Mouse (Mus musculus) lung, embryonic 16.5 days (tissue): ENCODE measurements around the gene Snx15. TPM values are rescaled to one million over a fixed set of nuclear protein-coding genes. Genes with fewer than 3 reads are reported as not detected.

ENCODE experiments used
- ATAC-seq: fragments of 200-750 bp; cut with Nextera tagmentation; 2 replicates; pipeline ENCODE4 v1.8.0; 2017; ENCODE audit warnings: low read depth, mild to moderate bottlenecking, moderate library complexity
- H3K27ac ChIP-seq: fragments of 300-500 bp; sonication (generic); 2 replicates; pipeline ENCODE4 v1.5.1; 2014; ENCODE audit warnings: mild to moderate bottlenecking, control low read depth, low read length
- H3K27me3 ChIP-seq: fragments of 300-500 bp; sonication (generic); 2 replicates; pipeline ENCODE4 v1.6.1; 2014; ENCODE audit warnings: low read depth, low read length, mixed read lengths; ENCODE audit not compliant: control insufficient read depth, insufficient read depth
- H3K36me3 ChIP-seq: fragments of 300-500 bp; sonication (generic); 2 replicates; pipeline ENCODE4 v1.6.1; 2014; ENCODE audit warnings: low read length; ENCODE audit not compliant: control insufficient read depth, insufficient read depth
- H3K4me1 ChIP-seq: fragments of 300-500 bp; sonication (generic); replicated peaks from 2 replicates; pipeline ENCODE4 v1.6.1; 2014; ENCODE audit warnings: low read length, mixed read lengths; ENCODE audit not compliant: control insufficient read depth, insufficient read depth
- H3K4me2 ChIP-seq: fragments of 300-500 bp; sonication (generic); 2 replicates; pipeline ENCODE4 v1.6.1; 2014; ENCODE audit warnings: low read depth, low read length, control low read depth
- H3K4me3 ChIP-seq: fragments of 300-500 bp; sonication (generic); 2 replicates; pipeline ENCODE4 v1.5.1; 2014; ENCODE audit warnings: mild to moderate bottlenecking, low read length, control low read depth
- H3K9ac ChIP-seq: fragments of 300-500 bp; sonication (generic); 2 replicates; pipeline ENCODE4 v1.6.1; 2014; ENCODE audit warnings: low read length, control low read depth
- H3K9me3 ChIP-seq: fragments of 300-500 bp; sonication (generic); 2 replicates; pipeline ENCODE4 v1.6.1; 2016; ENCODE audit warnings: low read length; ENCODE audit not compliant: control insufficient read depth
- WGBS: fragments of 180-500 bp; shearing (Covaris S2); extraction: QIAGEN DNeasy Blood & Tissue Kit; methylation state at CpG from one replicate; pipeline ENCODE4 v1.1.7; 2014; 5-methylcytosine and 5-hydroxymethylcytosine counted together
- polyA plus RNA-seq: library from polyadenylated mRNA; unstranded; fragments of >200 nt; fragmentation: Nextera tagmentation; extraction: Ambion mirVana; gene quantifications from 2 replicates; pipeline ENCODE4 v1.2.1, GENCODE M21; 2015

Snx15 gene
- polyA plus RNA-seq, 1 experiment from 2014 or later: 35.1 TPM

- peaks cover 22% of the 10 kb centered on the region for H3K36me3 ChIP-seq
- no peak overlapping the region; the same call in 1 of the 2 replicates for H3K4me3 ChIP-seq
- no peak overlapping the region for H3K27ac ChIP-seq
- peaks cover 15% of the 10 kb centered on the region for H3K4me1 ChIP-seq
- H3K4me2 ChIP-seq: peak overlapping the region; percentile 80; the same call in 1 of the 2 replicates
- no peaks in the 10 kb centered on the region for H3K9me3 ChIP-seq
- peak overlapping the region; percentile 32 for H3K9ac ChIP-seq
- 80% methylated on average over 14 of the region's 15 CpGs for WGBS
- ATAC-seq: no peak
- H3K27me3 ChIP-seq: no peaks in the 10 kb centered on the region
These were observed 11.8 kb downstream of the Snx15 start for GRCm38 (mm10) chr19:6116113-6116850.

- 28% methylated on average over 6 of the region's 6 CpGs for WGBS
- Histone ChIP-seq H3K4me2 (no peak overlapping the region), H3K4me3 (no peak overlapping the region), H3K27me3 (no peaks in the 10 kb centered on the region), H3K27ac (no peak overlapping the region), H3K9ac (no peak overlapping the region), H3K4me1 (peaks cover 10% of the 10 kb centered on the region), H3K9me3 (no peaks in the 10 kb centered on the region), H3K36me3 (peaks cover 22% of the 10 kb centered on the region)
- no peak for ATAC-seq
These were observed 15.0 kb downstream of the Snx15 start for GRCm38 (mm10) chr19:6113116-6113515.

- Histone ChIP-seq H3K9ac (no peak within 1 kb of the TSS), H3K27me3 (no peaks in the 10 kb centered on the region), H3K36me3 (no peaks in the 10 kb centered on the region), H3K4me1 (no peaks in the 10 kb centered on the region), H3K27ac (no peak within 1 kb of the TSS), H3K4me3 (no peak within 1 kb of the TSS), H3K4me2 (no peak within 1 kb of the TSS), H3K9me3 (no peaks in the 10 kb centered on the region)
- WGBS: 77% methylated on average over 7 of the region's 7 CpGs
- no peak for ATAC-seq
These were observed 22.5 kb downstream of the Snx15 start, which contains the start of gene Naaladl1 for GRCm38 (mm10) chr19:6105586-6105985. Gene Naaladl1, plus strand, starts transcription at chr19:6105782.

- no peaks in the 10 kb centered on the region for H3K36me3 ChIP-seq
- no peaks in the 10 kb centered on the region for H3K27me3 ChIP-seq
- no peak overlapping the region for H3K27ac ChIP-seq
- H3K9ac ChIP-seq: no peak overlapping the region
- no peak overlapping the region for H3K4me3 ChIP-seq
- no peak overlapping the region for H3K4me2 ChIP-seq
- 74% methylated on average over 4 of the region's 4 CpGs for WGBS
- H3K9me3 ChIP-seq: no peaks in the 10 kb centered on the region
- no peak for ATAC-seq
- no peaks in the 10 kb centered on the region for H3K4me1 ChIP-seq
These were observed 23.6 kb downstream of the Snx15 start for GRCm38 (mm10) chr19:6104476-6104875.

- Histone ChIP-seq H3K27me3 (no peaks in the 10 kb centered on the region), H3K4me1 (no peaks in the 10 kb centered on the region), H3K36me3 (no peaks in the 10 kb centered on the region), H3K9ac (no peak overlapping the region), H3K9me3 (no peaks in the 10 kb centered on the region), H3K4me3 (no peak overlapping the region), H3K27ac (no peak overlapping the region), H3K4me2 (no peak overlapping the region)
- 68% methylated on average over 6 of the region's 6 CpGs for WGBS
- no peak for ATAC-seq
These were observed 25.8 kb downstream of the Snx15 start for GRCm38 (mm10) chr19:6102169-6102853.

- Histone ChIP-seq H3K9me3 (no peaks in the 10 kb centered on the region), H3K27ac (no peak overlapping the region), H3K27me3 (no peaks in the 10 kb centered on the region), H3K4me2 (no peak overlapping the region), H3K9ac (no peak overlapping the region), H3K4me3 (no peak overlapping the region), H3K36me3 (no peaks in the 10 kb centered on the region), H3K4me1 (no peaks in the 10 kb centered on the region)
- WGBS: 54% methylated on average over 6 of the region's 6 CpGs
- ATAC-seq: no peak
These were observed 26.9 kb downstream of the Snx15 start for GRCm38 (mm10) chr19:6101186-6101585.

GRCm38 (mm10) chr19:6097847-6098246, 30.3 kb downstream of the Snx15 start:
- no peak overlapping the region for H3K4me2 ChIP-seq
- no peak overlapping the region for H3K4me3 ChIP-seq
- no peak overlapping the region for H3K27ac ChIP-seq
- WGBS: 75% methylated on average over 3 of the region's 3 CpGs
- no peak for ATAC-seq
- no peaks in the 10 kb centered on the region for H3K27me3 ChIP-seq
- H3K9me3 ChIP-seq: no peaks in the 10 kb centered on the region
- H3K4me1 ChIP-seq: no peaks in the 10 kb centered on the region
- no peak overlapping the region for H3K9ac ChIP-seq
- H3K36me3 ChIP-seq: no peaks in the 10 kb centered on the region

GRCm38 (mm10) chr19:6094119-6094518, 34.0 kb downstream of the Snx15 start, which contains the start of gene AC131692.1:
Gene AC131692.1, plus strand, starts transcription at chr19:6094419.
- Histone ChIP-seq H3K4me2 (no peak within 1 kb of the TSS), H3K4me3 (no peak within 1 kb of the TSS), H3K4me1 (no peaks in the 10 kb centered on the region), H3K9me3 (no peaks in the 10 kb centered on the region), H3K9ac (no peak within 1 kb of the TSS), H3K27ac (no peak within 1 kb of the TSS), H3K36me3 (peaks cover 13% of the 10 kb centered on the region), H3K27me3 (no peaks in the 10 kb centered on the region)
- no peak for ATAC-seq
- 86% methylated on average over 7 of the region's 7 CpGs for WGBS

- Histone ChIP-seq H3K4me1 (peaks cover 11% of the 10 kb centered on the region), H3K4me2 (no peak overlapping the region), H3K4me3 (no peak overlapping the region), H3K27me3 (no peaks in the 10 kb centered on the region), H3K36me3 (peaks cover 17% of the 10 kb centered on the region), H3K9ac (no peak overlapping the region), H3K9me3 (no peaks in the 10 kb centered on the region), H3K27ac (no peak overlapping the region)
- ATAC-seq: no peak
- WGBS: 96% methylated on average over 13 of the region's 13 CpGs
These were observed 39.3 kb downstream of the Snx15 start for GRCm38 (mm10) chr19:6088841-6089240.
